Mouse (Mus musculus) urinary bladder, postnatal 36 days (tissue): ENCODE results near the gene Ube2s.

Experiments used
- DNase-seq, 2 experiments: peaks; one replicate each; pipeline ENCODE4 v3.0.0; 2022; ENCODE audit warnings: low spot score in 2 of 2, mixed read lengths in 1 of 2

Gene Ube2s

GRCm38 (mm10) chr7:4777851-4778637 lies 34.3 kb downstream of the Ube2s start:
- no peak for DNase-seq

- DNase-seq, result peak in 1 of 2 experiments; percentile 57
These were observed 35.2 kb downstream of the Ube2s start for GRCm38 (mm10) chr7:4776861-4777830.

- no peak for DNase-seq
These were observed 36.3 kb downstream of the Ube2s start for GRCm38 (mm10) chr7:4776131-4776530.

DNA sequence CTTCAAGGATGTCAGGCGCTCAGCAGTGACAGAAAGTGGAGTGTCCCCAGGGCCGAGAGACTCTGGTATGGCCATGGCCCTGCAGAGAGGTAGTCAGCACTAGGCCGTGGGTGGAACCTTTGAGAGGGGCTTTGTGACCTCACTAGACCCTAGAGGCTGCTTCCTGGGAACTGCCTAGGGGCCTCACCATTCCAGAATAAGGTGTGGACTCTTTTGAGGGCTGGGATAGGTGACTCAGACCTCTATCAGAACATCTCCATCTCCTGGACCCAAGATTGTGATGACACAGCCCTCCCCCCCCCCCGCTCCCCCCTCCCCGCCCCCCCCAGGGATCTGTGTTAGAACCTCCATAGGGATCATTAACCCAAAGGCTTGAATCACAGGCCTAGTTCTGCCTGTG lies 41.2 kb downstream of the Ube2s start, which contains the start of gene Fam71e2:
Gene Fam71e2 (minus strand): TSS at position 101 of the 400 bp plus-strand sequence.
- DNase-seq, result no peak

DNA sequence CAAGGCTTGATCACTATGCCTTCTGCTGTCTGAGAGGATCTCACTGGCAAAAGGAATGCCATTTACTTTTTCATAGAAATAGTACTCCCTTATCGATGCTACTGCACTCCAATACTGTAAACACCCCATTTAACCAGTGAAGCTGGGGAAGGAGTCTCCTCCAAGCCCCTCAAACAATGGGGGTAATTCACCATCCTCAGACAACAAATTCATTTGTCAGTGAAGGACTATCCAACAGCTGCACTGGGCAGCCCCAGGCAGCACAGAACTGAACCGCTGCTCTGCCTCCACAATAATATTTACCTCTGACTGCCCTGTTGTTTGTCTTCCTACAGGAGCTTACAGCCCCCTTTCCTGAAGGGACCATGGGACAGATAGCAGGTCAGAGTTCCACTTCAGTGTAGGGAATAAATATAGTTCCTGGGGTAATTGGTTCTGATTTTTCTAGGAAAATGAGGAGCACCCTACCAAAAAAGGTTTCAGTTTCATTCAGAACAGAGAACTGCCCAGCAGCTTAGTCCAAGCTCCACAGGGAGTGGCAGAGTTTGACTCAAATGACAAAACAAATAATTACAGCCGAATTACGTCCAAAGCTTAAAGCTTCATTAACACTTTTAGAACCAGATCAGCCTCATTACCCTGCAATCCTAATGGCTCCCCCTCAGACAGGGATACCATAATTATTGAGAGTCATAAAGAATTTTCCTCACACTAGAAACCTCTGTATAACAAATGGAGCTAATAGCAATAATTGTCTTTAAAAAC lies 47.3 kb downstream of the Ube2s start:
- DNase-seq, result no peak

DNA sequence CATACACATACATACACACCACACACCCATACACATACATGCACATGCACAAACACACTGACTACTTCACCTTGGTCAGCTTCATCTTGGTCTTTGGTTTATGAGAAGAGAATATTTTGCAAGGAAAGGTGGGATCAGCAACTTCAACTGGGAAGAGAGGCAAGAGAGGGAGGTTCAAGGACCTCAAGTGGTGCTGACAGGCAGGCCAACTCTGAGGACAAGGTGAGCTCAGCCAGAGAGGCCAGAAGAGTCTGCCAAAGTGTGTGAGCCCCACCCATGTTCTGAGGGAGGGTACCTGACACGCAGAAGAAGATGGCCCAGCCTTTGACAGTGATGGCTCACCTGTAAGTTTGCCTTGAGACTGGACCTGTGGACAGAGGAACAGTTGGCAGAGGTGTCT lies 52.7 kb downstream of the Ube2s start:
- DNase-seq, result no peak

DNA sequence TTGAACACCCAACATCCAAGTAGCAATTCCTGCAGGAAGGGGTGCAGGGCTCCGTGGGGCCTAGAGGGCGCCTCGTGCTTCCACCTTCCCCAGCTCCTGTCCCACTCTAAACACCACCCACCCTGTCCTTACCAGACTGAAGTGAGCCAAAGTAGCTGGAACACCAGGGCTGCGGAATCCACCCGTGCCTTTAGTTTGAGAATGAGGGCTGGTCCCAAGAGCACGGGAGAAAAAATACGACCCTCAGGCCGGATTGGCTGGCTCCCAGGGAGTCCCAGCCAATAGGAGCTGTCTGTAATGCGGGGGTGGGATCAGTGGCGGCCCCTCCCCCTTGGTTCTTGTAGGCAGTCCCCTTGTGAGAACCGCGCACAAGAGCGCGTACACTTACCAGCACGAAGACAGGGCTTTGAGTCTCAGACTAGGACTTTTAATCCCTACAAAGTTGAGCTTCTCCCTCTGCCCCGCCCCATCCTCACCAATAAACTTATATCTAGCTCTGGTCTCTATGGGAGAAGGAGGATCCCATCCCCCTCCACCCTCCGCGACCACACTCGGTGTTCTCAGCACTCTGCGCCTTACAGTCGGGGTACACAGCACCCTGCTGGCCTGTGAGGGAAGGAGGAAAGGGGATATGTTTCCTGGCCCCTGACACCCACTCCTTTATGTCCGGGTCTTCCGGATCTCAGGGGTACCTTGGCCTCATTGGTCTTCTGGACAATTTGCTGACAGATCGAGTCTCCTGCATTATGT lies 59.4 kb downstream of the Ube2s start, which contains the start of gene Cox6b2:
Gene Cox6b2 (minus strand): TSS at position 274 of the 750 bp plus-strand sequence.
- peak; percentile 57 to 75 for DNase-seq

GRCm38 (mm10) chr7:4751971-4752820 lies 60.2 kb downstream of the Ube2s start:
- peak; percentile 26 to 34 for DNase-seq

DNA sequence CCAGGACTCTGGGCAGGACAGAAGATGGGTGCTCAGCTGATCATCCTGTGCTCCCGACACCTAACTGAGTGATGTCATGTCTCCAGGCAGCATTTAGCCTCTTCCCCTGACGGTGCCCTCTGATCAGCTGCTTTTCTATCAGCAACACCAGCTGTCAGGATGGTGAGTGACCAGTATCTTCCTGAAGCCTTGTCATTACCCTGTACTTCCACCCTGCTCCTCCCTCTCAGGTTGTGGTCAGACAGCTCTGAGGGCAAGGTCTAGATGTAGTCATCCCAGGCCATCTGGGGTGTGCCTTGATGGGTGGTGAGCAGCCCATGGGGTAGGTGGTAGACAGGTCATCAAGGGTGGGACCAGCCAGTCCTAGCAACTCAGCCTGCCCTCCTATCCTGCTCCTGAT lies 63.2 kb downstream of the Ube2s start:
- DNase-seq, result no peak

DNA sequence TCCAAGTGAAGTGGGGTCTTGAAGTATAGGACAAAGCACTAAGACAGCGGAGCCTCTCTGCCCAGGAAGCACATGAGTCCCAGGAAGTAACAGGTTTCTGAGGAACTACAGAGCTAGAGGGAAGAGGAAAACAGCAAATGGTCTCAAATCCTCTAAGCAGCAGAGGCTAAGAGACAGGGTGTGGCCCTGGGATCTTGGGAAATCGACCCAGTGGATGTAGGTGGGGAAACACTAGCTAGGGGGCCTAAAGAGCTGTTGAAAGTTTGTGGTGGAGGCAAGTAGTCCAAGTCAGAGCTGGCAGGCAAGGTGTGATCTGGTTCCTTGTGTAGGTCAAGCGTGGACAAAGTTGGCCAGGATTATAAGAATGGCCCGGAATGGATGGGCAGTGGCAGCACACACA lies 64.1 kb downstream of the Ube2s start:
- no peak for DNase-seq

- no peak for DNase-seq
These were observed 65.1 kb downstream of the Ube2s start for GRCm38 (mm10) chr7:4747156-4747899.

DNA sequence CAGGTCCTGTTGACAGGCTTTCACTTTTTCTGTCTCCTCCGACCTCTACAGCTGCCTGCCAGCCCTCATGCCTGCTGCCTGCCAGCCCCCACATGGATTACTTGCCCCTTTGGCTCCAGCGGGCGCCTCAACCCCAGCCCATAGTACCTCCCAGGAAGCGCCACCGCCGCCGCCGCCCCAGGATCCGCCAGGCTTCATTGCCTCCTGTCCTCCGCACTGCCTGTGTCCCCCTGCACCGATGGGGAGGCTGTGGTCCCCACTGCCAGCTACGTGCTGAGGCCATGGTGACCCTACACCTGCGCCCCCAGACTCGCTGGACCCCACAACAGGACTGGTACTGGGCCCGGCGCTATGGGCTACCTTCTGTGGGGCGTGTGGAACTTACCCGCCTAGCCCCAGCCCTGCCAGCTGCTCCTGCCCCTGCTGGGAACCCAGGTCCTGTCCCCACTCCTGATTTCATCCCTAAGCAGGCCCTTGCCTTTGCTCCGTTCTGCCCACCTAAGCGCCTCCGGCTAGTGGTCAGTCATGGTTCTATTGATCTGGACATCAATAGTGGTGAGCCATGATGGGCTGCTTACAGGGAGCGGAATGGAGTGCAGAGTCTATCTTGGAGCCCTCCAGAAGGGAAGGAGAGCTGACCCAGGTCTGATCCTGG lies 65.9 kb downstream of the Ube2s start:
- DNase-seq, result no peak

DNA sequence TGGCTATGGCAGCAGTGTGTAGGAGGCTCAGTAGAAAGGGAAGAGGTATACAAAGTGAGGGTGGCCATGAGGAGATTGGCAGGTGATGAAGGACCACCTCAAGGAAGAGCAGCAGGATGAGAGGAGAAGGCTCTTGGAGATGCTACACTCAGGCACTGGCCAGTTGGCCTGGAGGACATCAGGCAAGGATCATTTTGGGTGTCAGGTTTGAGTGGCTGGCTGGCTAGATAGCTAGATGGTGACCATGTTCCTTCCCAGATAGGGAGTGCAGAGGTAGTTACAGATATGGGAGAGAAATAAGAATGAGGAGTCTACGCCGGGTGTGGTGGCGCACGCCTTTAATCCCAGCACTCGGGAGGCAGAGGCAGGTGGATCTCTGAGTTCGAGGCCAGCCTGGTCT lies 67.5 kb downstream of the Ube2s start:
- DNase-seq, result no peak
